Mouse (Mus musculus): Measurements from ENCODE around the gene Capn10. TPM values are rescaled to one million over a fixed set of nuclear protein-coding genes. Genes with fewer than 3 reads are reported as not detected.

Capn10 gene
- polyA plus RNA-seq (2017; shearing (Covaris generic)), result 14.9 TPM

DNA sequence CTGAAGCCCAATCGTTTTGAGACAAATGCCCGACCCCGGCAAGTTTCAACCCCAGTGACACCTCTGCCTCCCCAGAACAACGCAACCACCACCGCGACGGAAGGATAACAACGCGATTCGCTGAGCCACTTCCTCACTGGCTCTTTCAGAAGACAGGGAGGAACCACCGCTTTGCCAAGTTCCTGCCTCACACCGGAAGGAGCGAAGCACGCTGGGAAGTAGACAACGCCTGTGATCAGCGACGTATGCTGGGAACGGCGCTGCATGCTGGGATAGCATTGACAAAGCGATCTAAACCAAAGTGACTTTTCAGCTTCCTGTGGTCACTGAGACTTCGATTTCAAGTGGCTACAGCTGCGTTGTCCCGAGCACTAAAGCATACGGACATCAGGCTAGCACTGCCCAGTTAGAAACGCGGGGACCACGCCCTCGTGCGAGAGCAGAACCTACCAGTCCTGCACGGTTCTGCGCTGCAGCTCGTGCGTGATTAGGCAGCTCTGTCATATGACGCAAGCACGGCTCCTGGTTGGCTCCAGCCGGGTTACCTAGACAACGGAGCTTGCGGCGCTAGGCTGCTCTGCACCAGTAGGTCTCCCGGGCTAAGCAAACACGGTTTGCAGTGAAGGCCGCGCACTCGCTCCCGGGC, at the start of gene Capn10:
TSS of gene Capn10 (plus strand) at position 195 of the 646 bp plus-strand sequence.

DNA sequence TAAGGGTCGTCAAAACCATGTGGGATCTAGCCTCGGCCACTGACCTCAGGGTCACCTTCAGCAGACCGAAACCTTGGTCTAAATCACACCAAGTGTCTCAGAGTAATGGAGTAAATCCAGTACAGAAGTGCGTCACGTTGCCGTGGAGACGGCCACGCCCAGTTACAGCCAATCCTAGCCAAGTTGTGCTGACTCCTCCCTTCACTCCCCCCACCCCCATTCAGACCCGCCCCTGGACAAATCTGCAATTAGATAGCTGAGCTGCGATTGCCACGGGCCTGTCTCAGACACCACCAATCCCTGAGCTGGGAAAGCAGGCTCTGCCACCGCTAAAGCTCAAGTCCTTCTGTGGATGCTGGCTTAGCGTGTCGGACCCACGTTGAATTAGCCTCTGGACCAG, 31.4 kb upstream of the Capn10 start, which contains the start of gene Ankmy1:
TSS of gene Ankmy1 (minus strand) at position 121 of the 400 bp plus-strand sequence.

DNA sequence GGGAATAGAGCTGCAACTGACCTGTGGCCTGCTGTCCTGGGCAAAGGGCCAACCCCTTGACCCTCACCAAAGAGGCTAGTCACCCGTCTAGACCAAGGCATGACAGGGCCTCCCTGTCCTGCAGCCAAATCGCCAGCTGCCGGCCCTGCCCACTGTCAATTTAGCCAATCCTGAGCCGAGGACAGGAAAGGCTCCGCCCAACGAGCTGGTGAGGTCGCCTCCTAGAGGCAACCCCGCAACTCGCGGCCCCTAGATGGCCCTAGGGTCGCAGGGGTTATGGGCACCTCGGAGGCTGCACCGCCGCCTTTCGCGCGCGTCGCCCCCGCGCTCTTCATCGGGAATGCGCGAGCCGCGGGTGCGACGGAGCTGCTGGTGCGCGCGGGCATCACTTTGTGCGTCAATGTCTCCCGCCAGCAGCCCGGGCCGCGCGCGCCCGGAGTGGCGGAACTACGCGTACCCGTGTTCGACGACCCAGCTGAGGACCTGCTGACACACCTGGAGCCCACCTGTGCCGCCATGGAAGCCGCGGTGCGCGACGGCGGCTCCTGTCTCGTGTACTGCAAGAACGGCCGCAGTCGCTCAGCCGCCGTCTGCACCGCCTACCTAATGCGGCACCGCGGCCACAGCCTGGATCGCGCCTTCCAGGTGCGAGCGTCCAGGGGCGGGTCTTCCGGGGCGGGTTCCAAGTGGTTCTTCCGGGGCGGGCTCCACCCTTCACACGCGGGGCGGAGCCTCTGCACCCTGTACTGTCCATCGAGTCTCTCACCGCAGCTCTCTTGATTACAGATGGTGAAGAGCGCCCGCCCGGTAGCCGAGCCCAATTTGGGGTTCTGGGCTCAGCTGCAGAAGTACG, 27.2 kb upstream of the Capn10 start, which contains the start of gene Dusp28:
TSS of gene Dusp28 (plus strand) at position 203 of the 853 bp plus-strand sequence.

DNA sequence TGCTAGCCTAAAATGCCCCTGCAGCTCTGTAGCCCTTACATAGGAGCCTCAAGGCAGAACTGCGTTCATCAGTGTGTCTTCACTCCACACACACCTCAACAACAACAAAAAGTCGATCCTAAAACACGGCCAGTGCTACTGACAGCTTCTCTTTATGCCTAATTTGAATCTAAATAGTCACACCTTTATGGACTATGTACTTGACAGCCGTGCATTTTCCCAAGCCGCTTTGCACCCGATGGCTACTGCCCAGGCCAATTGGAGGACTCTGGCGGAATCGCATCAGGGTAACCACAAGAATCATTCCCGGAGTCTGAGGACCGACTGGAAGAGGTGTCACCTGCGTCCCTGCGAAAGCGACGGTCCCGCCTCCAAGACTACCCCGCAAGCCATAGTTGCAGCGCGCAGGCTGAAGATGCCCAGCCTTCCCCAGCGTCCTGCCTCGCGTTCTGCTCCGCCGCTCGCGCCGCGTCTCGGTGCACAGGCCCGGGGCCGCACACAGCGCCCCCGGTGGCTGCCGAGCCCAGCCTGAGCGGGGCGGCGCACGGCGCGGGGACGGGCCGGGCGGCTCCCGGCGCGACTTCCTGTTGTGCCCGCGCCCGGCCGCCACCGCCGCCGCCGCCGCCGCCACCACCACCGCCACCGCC, 23.8 kb upstream of the Capn10 start, which contains the start of gene Rnpepl1:
TSS of gene Rnpepl1 (plus strand) at position 545 of the 647 bp plus-strand sequence.

DNA sequence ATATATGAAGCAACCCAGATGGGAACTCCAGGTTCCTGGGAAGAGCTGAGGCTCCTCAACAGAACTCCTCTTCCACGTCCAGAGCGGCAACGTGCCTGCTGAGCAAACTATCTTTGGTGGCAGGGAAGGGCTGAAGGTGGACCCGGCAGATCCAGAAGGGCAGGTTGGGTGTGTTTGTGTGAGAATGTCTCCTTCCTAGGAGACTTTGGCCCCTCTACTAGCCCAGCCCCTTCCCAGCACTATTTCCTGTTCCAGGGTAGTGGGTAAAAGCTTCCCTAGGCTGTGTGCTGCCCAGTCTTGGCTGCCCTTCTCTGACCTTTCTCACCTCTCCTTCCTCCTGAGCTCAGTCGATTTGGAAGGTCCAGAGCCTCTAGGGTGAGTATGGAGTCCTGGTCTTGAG, 16.4 kb downstream of the Capn10 start, which contains the start of gene Gpr35:
TSS of gene Gpr35 (plus strand) at position 259 of the 400 bp plus-strand sequence.

Other genes with a start within 250 kb of the Capn10 start
- gene Gpc1, start 102.7 kb upstream of the Capn10 start, polyA plus RNA-seq (2017; shearing (Covaris generic)), result 4.7 TPM
- 0.80 TPM for gene Ankmy1, start 31.5 kb upstream of the Capn10 start, polyA plus RNA-seq (2017; shearing (Covaris generic))
- 12.1 TPM for gene Dusp28, start 27.4 kb upstream of the Capn10 start, polyA plus RNA-seq (2017; shearing (Covaris generic))
- 146 TPM for gene Rnpepl1, start 23.6 kb upstream of the Capn10 start, polyA plus RNA-seq (2017; shearing (Covaris generic))
- 0.47 TPM for gene Gpr35, start 16.5 kb downstream of the Capn10 start, polyA plus RNA-seq (2017; shearing (Covaris generic))
- gene Aqp12, start 72.0 kb downstream of the Capn10 start, polyA plus RNA-seq (2017; shearing (Covaris generic)), result not detected
- not detected for gene Kif1a, start 167.6 kb downstream of the Capn10 start, polyA plus RNA-seq (2017; shearing (Covaris generic))
- not detected for gene Agxt, start 200.9 kb downstream of the Capn10 start, polyA plus RNA-seq (2017; shearing (Covaris generic))
- gene 2310007B03Rik, start 226.6 kb downstream of the Capn10 start, polyA plus RNA-seq (2017; shearing (Covaris generic)), result not detected
- gene Crocc2, start 234.3 kb downstream of the Capn10 start, polyA plus RNA-seq (2017; shearing (Covaris generic)), result not detected

Data from CD4-positive, CD25-positive, alpha-beta regulatory T cell (primary cell).